Mouse (Mus musculus): Measurements from ENCODE around the gene Col1a1. TPM values are rescaled to one million over a fixed set of nuclear protein-coding genes. Genes with fewer than 3 reads are reported as not detected.

The Col1a1 gene
- total and polyA plus RNA-seq, 3 experiments: 0.11 to 0.13 TPM; not detected in 1

DNA sequence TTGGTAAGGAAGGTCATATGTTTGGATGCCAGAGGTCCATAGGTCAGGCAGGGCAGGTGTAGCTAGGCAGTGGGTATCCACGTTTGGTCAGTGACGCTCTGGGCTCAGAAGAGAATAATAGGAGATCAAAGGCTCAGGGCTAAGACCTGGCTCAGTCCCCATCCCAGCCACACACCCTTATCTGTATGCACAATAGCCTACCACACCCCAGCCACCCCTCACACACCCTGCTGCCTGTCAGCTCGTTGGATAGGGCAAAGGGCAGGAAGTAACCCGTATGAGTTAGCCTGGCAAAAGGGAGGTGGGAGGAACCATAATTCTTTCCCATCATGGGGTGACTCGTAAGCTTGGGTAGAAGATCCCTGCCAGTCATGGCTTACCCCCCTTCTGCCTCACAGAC is 61.6 kb downstream of the Col1a1 start:
- no peak overlapping the region for H3K4me2 ChIP-seq (ENCODE audit: insufficient read depth, low read depth, poor library complexity, severe bottlenecking)
- dilution Hi-C loops (cut with MboI; ENCODE audit: extremely low pct_ligation_motif_present, extremely low pct_unique_long_range_greater_than_20kb, low sequenced_read_pairs) (no loop called here), in situ Hi-C loops (cut with MboI; ENCODE audit: low pct_ligation_motif_present, low pct_unique_long_range_greater_than_20kb, low sequenced_read_pairs) (no loop called here)
- 0 out of 2 replicates have a peak, but pooled peaks cover 3% of the 10 kb centered on the region for H3K79me2 ChIP-seq (replicated peaks; ENCODE audit: control insufficient read depth, extremely low read depth, insufficient read depth, poor library complexity, severe bottlenecking)
- H3K4me3 ChIP-seq (replicated peaks in 1 of 3; ENCODE audit: low read depth in 2 of 3, low read length in 2 of 3, poor library complexity in 1 of 3): no peak overlapping the region
- TF ChIP-seq ZMIZ1 (IDR thresholded peaks at IDR 0.05; ENCODE audit: low read depth, low read length) (no peak), MYC (IDR thresholded peaks at IDR 0.05; ENCODE audit: low read depth, low read length) (no peak), SMC3 (IDR thresholded peaks at IDR 0.05; ENCODE audit: low read depth, low read length) (no peak), RCOR1 (conservative IDR thresholded peaks at IDR 0.05; ENCODE audit: low read depth, low read length) (no peak), SIN3A (IDR thresholded peaks at IDR 0.05; ENCODE audit: low read length) (no peak), POLR2A (IDR thresholded peaks at IDR 0.05; ENCODE audit: low read depth, low read length) (no peak), MAZ (IDR thresholded peaks at IDR 0.05; ENCODE audit: low read depth, low read length) (no peak), MAX (IDR thresholded peaks at IDR 0.05; ENCODE audit: low read length) (no peak), CTCF (conservative IDR thresholded peaks at IDR 0.05 in 1 of 2, IDR thresholded peaks at IDR 0.05 in 1 of 2; ENCODE audit: low read depth in 2 of 2, low read length in 2 of 2) (no peak), E2F4 (IDR thresholded peaks at IDR 0.05; ENCODE audit: insufficient replicate concordance, low read depth, low read length) (no peak), ZKSCAN1 (IDR thresholded peaks at IDR 0.05; ENCODE audit: borderline replicate concordance, low read depth, low read length) (no peak), BHLHE40 (IDR thresholded peaks at IDR 0.05; ENCODE audit: low read depth, low read length) (no peak), NRF1 (IDR thresholded peaks at IDR 0.05; ENCODE audit: low read depth, low read length) (no peak), RAD21 (IDR thresholded peaks at IDR 0.05; ENCODE audit: low read depth, low read length) (no peak), ZNF384 (IDR thresholded peaks at IDR 0.05; ENCODE audit: low read depth, low read length) (no peak), NELFE (IDR thresholded peaks at IDR 0.05; ENCODE audit: low read depth, low read length) (no peak)
- H3K9ac ChIP-seq (ENCODE audit: insufficient read depth, low read depth): no peak overlapping the region
- peaks cover 22 to 50% of the 10 kb centered on the region in 2 experiments for H3K4me1 ChIP-seq (ENCODE audit: control insufficient read depth in 1 of 2, insufficient read depth in 2 of 2)
- no peak for DNase-seq (ENCODE audit: extremely low read depth)
- no peak overlapping the region for H3K27ac ChIP-seq (ENCODE audit: insufficient read depth, low read depth)
- no peaks in the 10 kb centered on the region for H3K9me3 ChIP-seq (replicated peaks; ENCODE audit: low read length)
- peaks cover 36 to 75% of the 10 kb centered on the region in 2 experiments for H3K36me3 ChIP-seq (replicated peaks in 1 of 2; ENCODE audit: control insufficient read depth in 1 of 2, insufficient read depth in 1 of 2, low read length in 1 of 2)
- no peaks in the 10 kb centered on the region for H3K27me3 ChIP-seq (replicated peaks)

DNA sequence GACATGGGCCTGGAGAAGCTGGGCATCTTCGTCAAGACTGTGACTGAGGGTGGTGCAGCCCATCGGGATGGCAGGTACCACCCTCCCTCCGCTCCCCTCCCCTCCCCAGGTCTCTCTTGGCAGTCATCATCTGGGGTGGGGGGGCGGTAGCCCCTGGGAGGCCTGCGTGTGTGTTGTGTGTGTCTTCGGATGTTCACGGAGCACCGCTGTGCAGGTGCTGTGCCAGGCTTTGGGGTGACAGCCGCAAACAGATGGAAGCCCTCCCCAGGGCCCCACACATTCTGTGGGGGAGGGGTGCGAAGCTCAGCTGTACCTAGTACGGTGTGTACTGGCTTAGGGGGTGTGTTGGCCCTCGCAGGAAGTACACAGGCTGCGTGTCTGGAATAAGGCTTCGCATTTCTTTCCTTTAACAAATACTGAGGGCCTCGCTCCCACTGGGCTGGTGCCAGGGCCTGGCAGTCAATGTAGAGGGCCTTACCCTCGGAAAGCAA is 62.1 kb downstream of the Col1a1 start:
- no peak overlapping the region for H3K27ac ChIP-seq (ENCODE audit: insufficient read depth, low read depth)
- 0 out of 2 replicates have a peak, but pooled peaks cover 3% of the 10 kb centered on the region for H3K79me2 ChIP-seq (replicated peaks; ENCODE audit: control insufficient read depth, extremely low read depth, insufficient read depth, poor library complexity, severe bottlenecking)
- H3K4me2 ChIP-seq (ENCODE audit: insufficient read depth, low read depth, poor library complexity, severe bottlenecking): no peak overlapping the region
- H3K4me3 ChIP-seq (replicated peaks in 1 of 3; ENCODE audit: low read depth in 2 of 3, low read length in 2 of 3, poor library complexity in 1 of 3): no peak overlapping the region
- dilution Hi-C loops (cut with MboI; ENCODE audit: extremely low pct_ligation_motif_present, extremely low pct_unique_long_range_greater_than_20kb, low sequenced_read_pairs) (no loop called here), in situ Hi-C loops (cut with MboI; ENCODE audit: low pct_ligation_motif_present, low pct_unique_long_range_greater_than_20kb, low sequenced_read_pairs) (no loop called here)
- no peak overlapping the region for H3K9ac ChIP-seq (ENCODE audit: insufficient read depth, low read depth)
- no peak for DNase-seq (ENCODE audit: extremely low read depth)
- H3K27me3 ChIP-seq (replicated peaks): no peaks in the 10 kb centered on the region
- peaks cover 17 to 45% of the 10 kb centered on the region in 2 experiments for H3K4me1 ChIP-seq (ENCODE audit: control insufficient read depth in 1 of 2, insufficient read depth in 2 of 2)
- peaks cover 41 to 80% of the 10 kb centered on the region in 2 experiments for H3K36me3 ChIP-seq (replicated peaks in 1 of 2; ENCODE audit: control insufficient read depth in 1 of 2, insufficient read depth in 1 of 2, low read length in 1 of 2)
- TF ChIP-seq SMC3 (IDR thresholded peaks at IDR 0.05; ENCODE audit: low read depth, low read length) (no peak), ZNF384 (IDR thresholded peaks at IDR 0.05; ENCODE audit: low read depth, low read length) (no peak), USF1 (IDR thresholded peaks at IDR 0.05; ENCODE audit: low read depth, low read length) (no peak), ZC3H11A (IDR thresholded peaks at IDR 0.05; ENCODE audit: low read depth, low read length) (no peak), IRF4 (IDR thresholded peaks at IDR 0.05; ENCODE audit: low read depth, low read length) (no peak), USF2 (conservative IDR thresholded peaks at IDR 0.05; ENCODE audit: low read depth, low read length) (no peak), POLR2AphosphoS2 (IDR thresholded peaks at IDR 0.05; ENCODE audit: low read depth, low read length) (no peak)
- no peaks in the 10 kb centered on the region for H3K9me3 ChIP-seq (replicated peaks; ENCODE audit: low read length)
